Mouse (Mus musculus): ENCODE results near the gene Car11. TPM values are rescaled to one million over a fixed set of nuclear protein-coding genes. Genes with fewer than 3 reads are reported as not detected.
A peak's percentile ranks its signal among the peaks of the same experiment; 100 is the strongest.

Car11 gene
- polyA plus RNA-seq, 1 experiment from 2014 or later = 14.9 TPM

DNA sequence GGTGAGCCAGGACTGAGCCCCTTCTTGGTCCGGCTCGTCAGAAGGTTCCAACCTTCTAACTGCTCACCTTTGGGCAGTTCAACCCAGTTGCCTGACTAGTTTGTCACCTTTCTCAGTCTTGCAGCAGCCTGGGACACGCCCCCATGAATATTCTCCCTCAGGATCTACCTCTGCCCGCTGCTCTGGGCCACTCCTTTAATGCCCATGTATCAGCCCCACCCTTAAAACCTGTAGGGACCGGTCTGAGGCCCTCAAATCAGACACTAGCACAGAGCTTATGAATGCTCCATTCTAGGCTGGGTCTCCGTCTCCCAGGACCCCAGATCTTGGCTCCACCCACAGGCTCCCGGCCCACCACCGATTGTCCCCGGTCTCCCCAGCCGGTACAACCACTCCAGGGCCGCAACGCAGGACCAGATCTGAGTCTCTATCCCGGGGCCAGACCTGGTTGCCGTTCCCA is 15.0 kb downstream of the Car11 start:
- peak overlapping the region; percentile 69 for H3K4me3 ChIP-seq
- H3K27me3 ChIP-seq = no peaks in the 10 kb centered on the region
- peaks cover 46% of the 10 kb centered on the region for H3K36me3 ChIP-seq (ENCODE audit: poor library complexity, severe bottlenecking)
- 10% methylated on average over 14 of the region's 14 CpGs for WGBS
- H3K4me1 ChIP-seq = peaks cover 52% of the 10 kb centered on the region
- H3K9ac ChIP-seq = peak overlapping the region; percentile 79
- H3K9me3 ChIP-seq (replicated peaks) = no peaks in the 10 kb centered on the region
- peak; percentile 44 for ATAC-seq
- H3K27ac ChIP-seq = peak overlapping the region; percentile 51
- H3K4me2 ChIP-seq = peak overlapping the region; percentile 96

DNA sequence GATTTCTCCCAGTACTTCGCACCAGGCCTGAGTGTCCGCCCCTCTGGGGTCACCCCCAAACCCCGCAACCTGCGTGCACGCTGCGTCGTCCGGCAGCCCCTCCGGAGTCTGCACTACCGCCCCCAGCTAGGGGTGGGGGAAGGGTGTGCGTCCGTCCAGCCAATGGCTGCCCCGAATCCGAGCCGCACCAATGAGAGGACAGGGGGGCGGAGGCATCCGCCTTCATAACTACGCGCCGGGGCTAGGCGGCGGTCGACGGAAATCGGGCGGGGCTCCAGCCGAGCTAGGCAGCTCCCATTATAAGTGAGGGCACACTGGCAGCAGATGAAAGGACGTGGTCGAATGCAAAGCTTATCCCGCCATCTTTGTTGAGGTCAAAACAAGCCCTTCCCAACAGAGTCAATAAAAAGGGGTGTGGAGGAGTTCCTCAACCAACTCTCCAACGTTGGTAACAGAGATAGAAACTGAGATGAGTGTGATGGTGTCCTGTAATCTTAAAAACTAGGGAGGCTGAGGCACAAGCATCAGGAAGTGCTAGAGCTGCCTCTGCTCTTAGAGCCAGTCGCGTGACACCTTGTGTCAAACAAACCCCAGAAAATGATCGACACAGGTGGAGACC is 15.6 kb downstream of the Car11 start, which contains the start of gene Rpl18:
TSS of gene Rpl18 (plus strand) at position 368 of the 619 bp plus-strand sequence.
- H3K9me3 ChIP-seq (replicated peaks) = no peaks in the 10 kb centered on the region
- peak within 1 kb of the TSS; percentile 65 for H3K27ac ChIP-seq
- H3K27me3 ChIP-seq = no peaks in the 10 kb centered on the region
- peak; percentile 93 for ATAC-seq
- peaks cover 49% of the 10 kb centered on the region for H3K4me1 ChIP-seq
- peak within 1 kb of the TSS; percentile 96 for H3K4me2 ChIP-seq
- peak within 1 kb of the TSS; percentile 69 for H3K4me3 ChIP-seq
- peak within 1 kb of the TSS; percentile 79 for H3K9ac ChIP-seq
- 8% methylated on average over 34 of the region's 34 CpGs for WGBS
- H3K36me3 ChIP-seq (ENCODE audit: poor library complexity, severe bottlenecking) = peaks cover 46% of the 10 kb centered on the region

DNA sequence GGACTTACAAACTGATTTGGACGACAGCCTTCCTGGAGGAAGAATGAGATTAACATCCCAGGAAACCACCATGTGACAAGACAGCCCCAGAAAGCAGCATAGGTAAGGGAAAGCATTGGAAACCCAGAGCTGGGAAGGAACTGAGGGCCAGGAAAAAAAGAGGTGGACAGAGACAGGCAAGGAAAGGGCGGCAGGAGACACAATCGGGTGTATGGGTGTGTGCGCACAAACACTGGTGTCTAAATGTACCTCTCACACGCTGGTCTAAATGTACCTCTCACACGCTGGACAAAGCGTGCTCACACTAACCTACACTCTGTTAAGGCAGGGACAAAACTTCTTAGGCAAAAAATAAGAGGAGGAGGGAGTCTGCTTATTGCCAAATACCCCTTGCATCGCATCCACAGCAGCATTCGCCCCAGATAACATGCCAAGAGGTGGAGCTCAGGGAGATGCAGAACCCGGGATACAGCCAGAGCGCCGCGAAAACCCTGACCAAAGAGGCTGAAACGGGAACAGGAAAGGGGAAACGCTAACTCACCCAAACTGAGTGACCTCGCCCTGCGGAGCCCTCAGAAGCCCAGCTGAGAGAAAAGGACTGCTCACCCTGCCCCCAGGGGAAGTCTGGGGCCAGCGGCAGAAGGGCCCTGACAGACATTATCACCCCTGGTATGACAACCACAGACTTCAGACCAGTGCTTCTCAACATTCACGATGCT is 16.3 kb downstream of the Car11 start:
- peaks cover 46% of the 10 kb centered on the region for H3K36me3 ChIP-seq (ENCODE audit: poor library complexity, severe bottlenecking)
- peak overlapping the region; percentile 65 for H3K27ac ChIP-seq
- H3K4me1 ChIP-seq = peaks cover 46% of the 10 kb centered on the region
- H3K27me3 ChIP-seq = no peaks in the 10 kb centered on the region
- H3K9ac ChIP-seq = peak overlapping the region; percentile 79; the same call in 1 of the 2 replicates
- peak overlapping the region; percentile 96 for H3K4me2 ChIP-seq
- no peak for ATAC-seq
- WGBS = 87% methylated on average over 19 of the region's 19 CpGs
- H3K4me3 ChIP-seq = peak overlapping the region; percentile 69
- no peaks in the 10 kb centered on the region for H3K9me3 ChIP-seq (replicated peaks)

DNA sequence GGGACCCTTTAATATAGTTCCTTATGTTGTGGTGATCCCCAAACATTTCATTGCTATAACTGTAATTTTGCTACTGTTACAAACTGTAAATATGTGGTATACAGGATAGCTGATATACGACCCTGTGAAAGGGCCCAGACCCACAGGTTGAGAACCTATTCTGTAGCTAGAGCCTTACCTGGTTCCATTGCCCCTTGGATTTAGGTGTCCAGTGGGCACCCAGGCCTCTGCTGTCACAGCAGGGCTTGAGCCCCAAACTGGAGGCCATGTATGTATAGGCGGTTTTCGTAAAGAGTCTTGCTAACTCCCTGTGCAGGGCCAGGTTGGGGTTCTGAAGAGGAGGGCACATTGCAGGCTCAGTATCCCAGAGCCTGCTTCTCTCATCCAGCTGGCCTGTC is 16.8 kb downstream of the Car11 start:
- peak overlapping the region; percentile 93; the same call in 1 of the 2 replicates for H3K4me3 ChIP-seq
- no peak for ATAC-seq
- no peaks in the 10 kb centered on the region for H3K27me3 ChIP-seq
- peaks cover 46% of the 10 kb centered on the region for H3K36me3 ChIP-seq (ENCODE audit: poor library complexity, severe bottlenecking)
- 92% methylated on average over 3 of the region's 3 CpGs for WGBS
- H3K27ac ChIP-seq = no peak overlapping the region
- H3K9me3 ChIP-seq (replicated peaks) = no peaks in the 10 kb centered on the region
- no peak overlapping the region for H3K9ac ChIP-seq
- H3K4me1 ChIP-seq = peaks cover 49% of the 10 kb centered on the region
- H3K4me2 ChIP-seq = peak overlapping the region; percentile 96

DNA sequence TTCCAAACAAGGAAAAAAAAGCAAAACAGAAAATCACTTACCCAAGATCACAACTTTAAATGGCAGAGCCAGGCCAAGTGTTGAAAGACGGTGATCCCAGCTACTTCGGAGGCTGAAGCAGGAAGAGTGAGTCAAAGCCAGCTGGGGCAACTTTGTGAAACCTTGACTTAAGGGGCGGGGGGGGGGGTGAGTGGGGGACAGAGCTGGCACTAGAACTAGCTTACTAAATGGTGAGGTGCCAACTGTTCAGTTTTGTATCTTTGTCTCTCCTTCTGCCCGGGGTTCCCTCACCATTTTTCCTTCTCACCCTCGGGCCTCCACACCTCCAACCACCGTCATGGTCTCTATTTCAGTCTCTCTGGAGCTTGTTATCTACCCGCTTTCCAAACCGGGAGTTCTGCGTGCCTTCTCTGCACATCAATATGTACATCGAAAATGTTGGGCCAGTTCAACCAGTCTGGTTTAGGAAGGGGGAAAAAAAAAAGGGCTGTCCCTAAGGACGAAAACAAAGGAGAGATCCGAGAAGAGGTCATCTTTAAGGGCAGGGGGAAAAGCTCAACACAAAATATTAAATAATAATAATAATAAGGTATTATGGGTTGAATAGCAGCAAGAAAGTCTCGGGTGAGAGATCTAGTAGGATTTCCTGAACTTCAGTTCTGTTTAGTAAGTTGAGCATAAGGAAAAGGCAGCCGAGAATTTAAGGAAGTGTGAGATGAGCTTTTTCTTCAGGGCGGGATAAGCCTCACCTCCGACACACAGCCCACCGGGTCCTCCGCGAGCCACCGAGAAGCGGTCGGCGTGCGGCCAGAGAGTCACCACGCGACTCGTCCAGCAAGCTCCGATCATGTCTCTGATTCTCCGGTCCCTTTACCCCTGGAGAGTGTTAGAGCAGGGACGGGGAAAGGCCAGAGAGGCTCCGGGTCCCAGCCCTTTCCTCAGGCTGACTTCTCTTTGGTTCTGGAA is 17.6 kb downstream of the Car11 start:
- H3K27ac ChIP-seq = peak overlapping the region; percentile 90
- 12% methylated on average over 31 of the region's 31 CpGs for WGBS
- H3K27me3 ChIP-seq = no peaks in the 10 kb centered on the region
- ATAC-seq = peak; percentile 11
- H3K4me1 ChIP-seq = peaks cover 49% of the 10 kb centered on the region
- H3K4me3 ChIP-seq = peak overlapping the region; percentile 93
- H3K4me2 ChIP-seq = peak overlapping the region; percentile 96
- peaks cover 46% of the 10 kb centered on the region for H3K36me3 ChIP-seq (ENCODE audit: poor library complexity, severe bottlenecking)
- peak overlapping the region; percentile 85 for H3K9ac ChIP-seq
- H3K9me3 ChIP-seq (replicated peaks) = no peaks in the 10 kb centered on the region

DNA sequence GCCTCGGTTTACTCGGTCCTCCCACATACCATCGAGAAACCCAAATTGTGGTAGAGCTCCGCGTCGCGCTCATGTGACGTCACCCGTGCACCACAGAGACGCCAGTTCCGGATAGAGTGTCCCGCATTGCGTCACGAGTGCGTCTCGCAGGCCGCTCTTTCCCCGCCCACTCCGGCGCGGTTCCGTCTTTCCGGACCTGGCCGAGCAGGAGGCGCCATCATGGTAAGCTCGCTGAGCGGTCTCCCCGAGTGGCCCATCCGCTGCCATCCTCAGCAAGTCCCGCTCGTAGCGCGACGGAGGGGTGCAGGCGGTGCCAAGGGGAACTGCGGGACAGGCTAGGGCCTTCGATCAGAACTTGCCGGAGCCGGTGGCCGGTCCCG is 18.3 kb downstream of the Car11 start, which contains the start of gene Sphk2:
TSS of gene Sphk2 (minus strand) at position 85 of the 380 bp plus-strand sequence.
- H3K9ac ChIP-seq = peak within 1 kb of the TSS; percentile 98

DNA sequence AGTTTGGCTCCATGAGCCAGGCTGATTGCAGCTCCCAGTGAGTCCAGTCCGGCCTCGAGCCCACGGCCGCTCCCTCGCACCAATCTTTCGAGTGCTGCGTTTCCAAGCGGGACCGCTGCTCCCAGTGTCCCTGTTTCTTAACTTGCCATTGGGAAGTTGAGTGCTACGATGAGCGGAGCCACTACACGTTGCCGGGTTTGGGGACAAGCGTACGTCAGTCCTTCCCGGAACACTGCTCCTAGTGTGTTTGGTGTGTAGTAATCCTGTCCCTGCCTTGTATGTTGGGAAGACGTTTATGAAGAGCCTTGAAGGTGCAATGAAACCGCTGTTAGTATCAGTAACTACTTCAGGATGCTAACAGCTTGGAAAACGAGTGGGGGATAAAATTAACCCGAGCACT is 18.7 kb downstream of the Car11 start:
- Histone ChIP-seq H3K27me3 (no peaks in the 10 kb centered on the region), H3K4me1 (peaks cover 49% of the 10 kb centered on the region), H3K4me2 (peak overlapping the region; percentile 96), H3K36me3 (ENCODE audit: poor library complexity, severe bottlenecking) (peaks cover 46% of the 10 kb centered on the region), H3K9ac (peak overlapping the region; percentile 98), H3K4me3 (peak overlapping the region; percentile 93), H3K27ac (peak overlapping the region; percentile 90), H3K9me3 (replicated peaks) (no peaks in the 10 kb centered on the region)
- peak; percentile 3; the same call in 1 of the 2 replicates for ATAC-seq
- WGBS = under 1% methylated on average over 20 of the region's 20 CpGs

More for the DNA sequence above, 18.3 kb downstream of the Car11 start, which contains the start of gene Sphk2:
- H3K27ac ChIP-seq = peak within 1 kb of the TSS; percentile 90
- H3K4me1 ChIP-seq = peaks cover 49% of the 10 kb centered on the region
- peak within 1 kb of the TSS; percentile 96 for H3K4me2 ChIP-seq
- peaks cover 46% of the 10 kb centered on the region for H3K36me3 ChIP-seq (ENCODE audit: poor library complexity, severe bottlenecking)
- peak; percentile 77 for ATAC-seq
- no peaks in the 10 kb centered on the region for H3K9me3 ChIP-seq (replicated peaks)
- H3K27me3 ChIP-seq = no peaks in the 10 kb centered on the region
- 0% methylated on average over 41 of the region's 41 CpGs for WGBS
- peak within 1 kb of the TSS; percentile 93 for H3K4me3 ChIP-seq

DNA sequence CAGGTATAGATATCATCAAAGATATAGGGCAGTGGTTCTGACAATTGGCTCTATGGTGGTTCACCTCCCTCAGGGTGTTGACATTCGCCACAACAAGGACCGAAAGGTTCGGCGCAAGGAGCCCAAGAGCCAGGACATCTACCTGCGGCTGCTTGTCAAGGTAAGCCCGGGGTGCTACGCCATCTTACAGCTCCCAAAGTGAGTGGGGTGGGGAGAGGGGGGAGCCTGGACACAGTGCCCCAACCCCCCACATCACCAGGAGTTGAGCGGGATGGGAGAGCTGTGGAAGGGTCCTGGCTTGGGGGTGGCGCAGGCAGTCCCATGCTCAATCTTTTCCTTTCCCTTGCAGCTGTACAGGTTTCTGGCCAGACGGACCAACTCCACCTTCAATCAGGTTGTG is 19.5 kb downstream of the Car11 start:
- Histone ChIP-seq H3K4me1 (peaks cover 47% of the 10 kb centered on the region), H3K4me2 (peak overlapping the region; percentile 96), H3K36me3 (ENCODE audit: poor library complexity, severe bottlenecking) (peaks cover 52% of the 10 kb centered on the region), H3K9ac (peak overlapping the region; percentile 98), H3K4me3 (peak overlapping the region; percentile 93), H3K9me3 (replicated peaks) (no peaks in the 10 kb centered on the region), H3K27me3 (no peaks in the 10 kb centered on the region), H3K27ac (no peak overlapping the region)
- no peak for ATAC-seq
- WGBS = 80% methylated on average over 10 of the region's 10 CpGs

DNA sequence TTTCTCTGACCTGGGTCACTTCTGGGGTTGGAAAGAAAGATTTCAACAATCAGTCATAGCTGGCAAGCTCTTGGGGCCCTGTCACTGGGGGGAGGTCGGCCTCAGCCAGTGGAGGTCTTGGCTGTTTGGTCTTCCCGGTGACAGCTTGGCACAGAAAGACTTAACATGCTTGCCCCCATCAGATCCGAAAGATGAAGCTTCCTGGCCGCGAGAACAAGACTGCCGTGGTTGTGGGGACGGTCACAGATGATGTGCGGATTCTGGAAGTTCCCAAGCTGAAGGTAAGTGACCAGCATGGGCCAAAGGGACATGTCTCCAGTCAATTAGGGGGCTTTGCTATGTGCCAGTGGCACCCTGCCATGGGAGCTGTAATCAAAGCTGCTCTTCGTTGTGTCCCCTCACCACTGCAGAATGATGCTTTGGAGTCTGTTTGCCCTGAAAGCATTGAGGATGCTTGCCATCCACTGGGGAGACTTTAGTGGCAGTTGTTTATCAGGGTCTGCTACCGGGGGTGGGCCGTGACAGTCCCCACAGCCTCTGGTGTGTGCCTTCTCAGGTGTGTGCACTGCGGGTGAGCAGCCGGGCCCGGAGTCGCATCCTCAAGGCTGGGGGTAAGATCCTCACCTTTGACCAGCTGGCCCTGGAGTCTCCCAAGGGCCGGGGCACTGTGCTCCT is 20.2 kb downstream of the Car11 start:
- peaks cover 59% of the 10 kb centered on the region for H3K36me3 ChIP-seq (ENCODE audit: poor library complexity, severe bottlenecking)

DNA sequence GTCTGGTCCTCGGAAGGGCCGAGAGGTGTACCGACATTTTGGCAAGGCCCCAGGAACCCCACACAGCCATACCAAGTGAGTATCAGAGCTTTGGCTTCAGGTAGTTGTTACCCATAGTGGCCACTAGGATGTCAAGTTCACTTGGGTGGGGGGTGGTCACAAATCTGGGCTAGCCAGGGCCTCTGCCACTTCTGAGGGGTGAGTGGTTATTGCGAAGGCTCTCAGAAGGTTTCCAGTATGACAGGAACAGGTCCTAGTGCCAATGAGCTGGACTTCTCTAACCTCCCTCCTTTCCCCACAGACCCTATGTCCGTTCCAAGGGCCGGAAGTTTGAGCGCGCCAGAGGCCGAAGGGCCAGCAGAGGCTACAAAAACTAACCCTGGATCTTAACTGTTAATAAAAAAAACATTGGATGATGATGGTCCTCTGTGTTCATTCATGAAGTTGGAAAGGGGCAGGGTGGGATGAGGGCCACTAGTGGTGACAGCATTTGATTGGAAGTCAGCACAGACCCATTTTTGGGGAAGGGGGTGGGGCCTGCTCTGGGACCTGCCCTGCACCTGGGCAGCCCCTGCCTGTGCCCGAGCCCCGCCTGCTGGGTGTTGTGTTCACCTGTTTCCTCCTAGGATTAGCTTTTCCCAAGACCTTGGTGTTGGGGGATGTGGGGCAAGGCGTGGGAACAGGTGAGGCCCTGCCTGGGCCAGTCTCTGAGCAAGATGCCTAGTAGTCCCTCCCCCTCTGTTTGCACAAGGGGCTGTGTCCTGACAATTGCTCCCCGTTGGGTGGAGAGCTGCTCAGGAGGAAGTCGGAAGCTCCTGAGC is 21.0 kb downstream of the Car11 start, which contains the start of gene Fam83e:
TSS of gene Fam83e (plus strand) at position 800 of the 821 bp plus-strand sequence.
- Histone ChIP-seq H3K4me3 (no peak within 1 kb of the TSS), H3K4me1 (peaks cover 37% of the 10 kb centered on the region), H3K9me3 (replicated peaks) (no peaks in the 10 kb centered on the region), H3K36me3 (ENCODE audit: poor library complexity, severe bottlenecking) (peaks cover 66% of the 10 kb centered on the region), H3K4me2 (no peak within 1 kb of the TSS), H3K27ac (peak within 1 kb of the TSS; percentile 6; the same call in 1 of the 2 replicates), H3K27me3 (no peaks in the 10 kb centered on the region), H3K9ac (peak within 1 kb of the TSS; percentile 98; the same call in 1 of the 2 replicates)
- ATAC-seq = no peak
- 85% methylated on average over 14 of the region's 14 CpGs for WGBS

More for the DNA sequence above, 20.2 kb downstream of the Car11 start:
- Histone ChIP-seq H3K9me3 (replicated peaks) (no peaks in the 10 kb centered on the region), H3K27me3 (no peaks in the 10 kb centered on the region), H3K4me3 (peak overlapping the region; percentile 93; the same call in 1 of the 2 replicates), H3K4me1 (peaks cover 40% of the 10 kb centered on the region), H3K27ac (no peak overlapping the region), H3K4me2 (peak overlapping the region; percentile 96), H3K9ac (peak overlapping the region; percentile 98)
- WGBS = 92% methylated on average over 16 of the region's 16 CpGs
- no peak for ATAC-seq
